Comparison of ENCODE assay signal across 12 mouse cellular contexts in the genomic region with DNA sequence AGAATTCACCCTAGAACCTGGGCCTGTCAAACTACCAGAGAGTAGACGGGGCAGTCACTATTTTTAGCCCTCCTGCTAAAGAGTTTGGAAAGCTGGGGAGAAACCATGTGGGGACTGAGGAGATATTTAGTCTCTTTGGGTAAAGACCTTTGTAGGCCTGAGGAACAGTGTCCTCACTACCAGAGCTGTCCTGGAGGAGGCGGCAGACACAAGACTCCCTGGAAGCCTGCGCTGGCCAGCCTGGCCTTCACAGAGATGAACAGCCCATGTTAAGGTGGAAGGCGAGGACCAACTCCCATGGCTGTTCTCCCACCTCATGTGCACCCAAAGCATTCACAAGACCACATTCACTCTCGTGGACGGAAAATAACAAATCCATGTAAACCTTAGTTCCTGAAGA. TPM values are rescaled to one million over a fixed set of nuclear protein-coding genes. Genes with fewer than 3 reads are reported as not detected.
DNase-seq lines count a peak whose midpoint lies in the region; ATAC-seq lines count a peak whose summit lies in the region.
"Had no signal": no experiment of that assay in that cellular context is flagged by ENCODE, and none has a peak within 500 bp of the region (broad histone marks: within the 10 kb centered on the region; RNA-seq: fewer than 3 reads in every experiment).

No protein-coding gene starts in this region.

- H3K9ac ChIP-seq in heart, embryonic 13.5 days, result 0 out of 2 replicates have a peak overlapping the region, but pooled peaks have one; percentile 28
- H3K9ac ChIP-seq in heart, embryonic 12.5 days, result no peak overlapping the region
- H3K9ac ChIP-seq in midbrain, embryonic 11.5 days (ENCODE audit: low read length), result no peak overlapping the region
- H3K9ac ChIP-seq in midbrain, embryonic 15.5 days, result no peak overlapping the region
- H3K9ac ChIP-seq: liver, embryonic 15.5 days had no signal

- H3K4me2 ChIP-seq in heart, embryonic 13.5 days, result peak overlapping the region; percentile 37
- H3K4me2 ChIP-seq in heart, embryonic 12.5 days, result no peak overlapping the region
- H3K4me2 ChIP-seq in midbrain, embryonic 11.5 days, result no peak overlapping the region
- H3K4me2 ChIP-seq in midbrain, embryonic 15.5 days, result no peak overlapping the region

- H3K27ac ChIP-seq in heart, embryonic 13.5 days (replicated peaks), result peak overlapping the region; percentile 21; the same call in 1 of the 2 replicates
- H3K27ac ChIP-seq in heart, embryonic 12.5 days (ENCODE audit: poor library complexity, severe bottlenecking), result no peak overlapping the region
- no peak overlapping the region for H3K27ac ChIP-seq in midbrain, embryonic 11.5 days (ENCODE audit: low read depth, low read length)
- no peak overlapping the region for H3K27ac ChIP-seq in midbrain, embryonic 15.5 days
- H3K27ac ChIP-seq: liver, embryonic 15.5 days had no signal

- H3K36me3 ChIP-seq in heart, embryonic 13.5 days, result no peaks in the 10 kb centered on the region
- no peaks in the 10 kb centered on the region for H3K36me3 ChIP-seq in heart, embryonic 12.5 days
- no peaks in the 10 kb centered on the region for H3K36me3 ChIP-seq in midbrain, embryonic 11.5 days (ENCODE audit: control insufficient read depth, insufficient read depth, low read length)
- H3K36me3 ChIP-seq in midbrain, embryonic 15.5 days (replicated peaks), result no peaks in the 10 kb centered on the region

- H3K9me3 ChIP-seq in heart, embryonic 13.5 days, result no peaks in the 10 kb centered on the region
- H3K9me3 ChIP-seq in heart, embryonic 12.5 days (replicated peaks), result no peaks in the 10 kb centered on the region
- H3K9me3 ChIP-seq in midbrain, embryonic 11.5 days (ENCODE audit: control insufficient read depth, low read length), result no peaks in the 10 kb centered on the region
- no peaks in the 10 kb centered on the region for H3K9me3 ChIP-seq in midbrain, embryonic 15.5 days
- H3K9me3 ChIP-seq: liver, embryonic 15.5 days had no signal

- peak; percentile 80 for DNase-seq in midbrain, embryonic 11.5 days (ENCODE audit: low spot score, missing footprints)
- peak; percentile 28 for DNase-seq in heart, postnatal 4 days
- DNase-seq in adrenal gland, adult 8-10 months, result no peak
- DNase-seq in frontal cortex, postnatal 25 days (ENCODE audit: low spot score in 2 of 2), result no peak
- DNase-seq: cerebellum, postnatal 10 days; right cerebral cortex, postnatal 14 days had no signal

- no peak for ATAC-seq in heart, embryonic 13.5 days (ENCODE audit: extremely low read depth, insufficient number of reproducible peaks, low FRiP score, low TSS enrichment)
- ATAC-seq in heart, embryonic 12.5 days (ENCODE audit: insufficient number of reproducible peaks, low FRiP score), result no peak; the same call in 1 of the 2 replicates
- no peak for ATAC-seq in midbrain, embryonic 11.5 days (ENCODE audit: low FRiP score)
- ATAC-seq in midbrain, embryonic 15.5 days (replicated peaks), result no peak
- ATAC-seq: hindbrain, embryonic 16.5 days had no signal

- H3K27me3 ChIP-seq in heart, embryonic 13.5 days (replicated peaks), result no peaks in the 10 kb centered on the region
- no peaks in the 10 kb centered on the region for H3K27me3 ChIP-seq in heart, embryonic 12.5 days (replicated peaks)
- no peaks in the 10 kb centered on the region for H3K27me3 ChIP-seq in midbrain, embryonic 11.5 days (ENCODE audit: control insufficient read depth, insufficient read depth, low read length)
- no peaks in the 10 kb centered on the region for H3K27me3 ChIP-seq in midbrain, embryonic 15.5 days (replicated peaks)
- H3K27me3 ChIP-seq: liver, embryonic 15.5 days had no signal

- no peak overlapping the region for H3K4me3 ChIP-seq in heart, embryonic 13.5 days
- H3K4me3 ChIP-seq in heart, embryonic 12.5 days, result no peak overlapping the region
- no peak overlapping the region for H3K4me3 ChIP-seq in midbrain, embryonic 11.5 days (ENCODE audit: low read depth, low read length)
- H3K4me3 ChIP-seq in midbrain, embryonic 15.5 days, result no peak overlapping the region
- H3K4me3 ChIP-seq: erythroblast, embryonic 14.5 days; liver, embryonic 15.5 days had no signal

- H3K4me1 ChIP-seq in heart, embryonic 13.5 days, result peaks cover 72% of the 10 kb centered on the region
- H3K4me1 ChIP-seq in heart, embryonic 12.5 days (replicated peaks), result peaks cover 56% of the 10 kb centered on the region
- peaks cover 8% of the 10 kb centered on the region for H3K4me1 ChIP-seq in midbrain, embryonic 11.5 days (ENCODE audit: control insufficient read depth, insufficient read depth, low read length)
- peaks cover 21% of the 10 kb centered on the region for H3K4me1 ChIP-seq in midbrain, embryonic 15.5 days

- WGBS in heart, embryonic 13.5 days, result 60% methylated on average over 6 of the region's 6 CpGs
- WGBS in heart, embryonic 12.5 days, result 67% methylated on average over 6 of the region's 6 CpGs
- 82% methylated on average over 6 of the region's 6 CpGs for WGBS in midbrain, embryonic 11.5 days
- WGBS in midbrain, embryonic 15.5 days, result 85% methylated on average over 6 of the region's 6 CpGs

RNA-seq across cellular contexts. Expression of a gene that starts 5.8 kb away (rescaled TPM):
- polyA plus RNA-seq in heart, embryonic 13.5 days (2015; fragmentation: Nextera tagmentation; extraction: Ambion mirVana), result 54.7 and 60.2 TPM in 2 replicates
- polyA plus RNA-seq in heart, embryonic 12.5 days (2016; fragmentation: Nextera tagmentation; extraction: Ambion mirVana), result 70.4 and 72.3 TPM in 2 replicates
- 70.1 and 73.4 TPM in 2 replicates for polyA plus RNA-seq in midbrain, embryonic 11.5 days (2014; fragmentation: Nextera tagmentation; extraction: Ambion mirVana)
- polyA plus RNA-seq in midbrain, embryonic 15.5 days (2015; fragmentation: Nextera tagmentation; extraction: Ambion mirVana), result 65.9 and 71.1 TPM in 2 replicates
- 10 to 100 TPM; 75.8 to 79.2 TPM for total RNA-seq in heart, postnatal 4 days (2021)
- total RNA-seq in adrenal gland, adult 8-10 months (2022), result 10 to 100 TPM; 69.7 to 90.3 (median 73.2) TPM

Comparison
In these comparisons a context has a peak if more than half of its experiments do, and no peak if none do; other contexts are left out.
1. DNase-seq: peak in midbrain, embryonic 11.5 days (single experiment) and heart, postnatal 4 days (single experiment); none in adrenal gland, adult 8-10 months (single experiment) and frontal cortex, postnatal 25 days (0 of 2).